Mouse (Mus musculus): Measurements from ENCODE around the gene Ttk. TPM values are rescaled to one million over a fixed set of nuclear protein-coding genes. Genes with fewer than 3 reads are reported as not detected.

Gene Ttk
- total and polyA plus RNA-seq, 2 experiments from 2014 or later: 1.5 to 2.1 TPM

- peak overlapping the region; percentile 66 for H3K4me2 ChIP-seq (ENCODE audit: low read depth, low read length, poor library complexity, severe bottlenecking)
- peaks cover 8% of the 10 kb centered on the region; the same call in 1 of the 2 replicates for H3K4me1 ChIP-seq (ENCODE audit: insufficient read depth, low read length)
- H3K9ac ChIP-seq (replicated peaks; ENCODE audit: low read length, poor library complexity, severe bottlenecking): peak overlapping the region; percentile 96
- H3K27me3 ChIP-seq (ENCODE audit: insufficient read depth, low read length): no peaks in the 10 kb centered on the region
- no peaks in the 10 kb centered on the region for H3K9me3 ChIP-seq (ENCODE audit: low read length)
- H3K36me3 ChIP-seq (ENCODE audit: insufficient read depth, low read length): no peaks in the 10 kb centered on the region
- DNase-seq (ENCODE audit: low spot score) (peak; percentile 86), ATAC-seq (ENCODE audit: low FRiP score) (peak; percentile 88)
- H3K4me3 ChIP-seq (ENCODE audit: low read depth, low read length): peak overlapping the region; percentile 85
- peak overlapping the region; percentile 92 for H3K27ac ChIP-seq (ENCODE audit: low read depth, low read length)
- peak; percentile 75 for TF ChIP-seq CTCF (IDR thresholded peaks at IDR 0.05)
- under 1% methylated on average over 37 of the region's 37 CpGs for WGBS
Measured at GRCm38 (mm10) chr9:83805164-83805976, 29.1 kb upstream of the Ttk start.

- peak; percentile 93 for ATAC-seq (ENCODE audit: low FRiP score)
- H3K27ac ChIP-seq (ENCODE audit: low read depth, low read length): peak within 1 kb of the TSS; percentile 92
- peak within 1 kb of the TSS; percentile 96 for H3K9ac ChIP-seq (replicated peaks; ENCODE audit: low read length, poor library complexity, severe bottlenecking)
- no peak; the same call in 1 of the 2 replicates for TF ChIP-seq CTCF (IDR thresholded peaks at IDR 0.05)
- peak within 1 kb of the TSS; percentile 66 for H3K4me2 ChIP-seq (ENCODE audit: low read depth, low read length, poor library complexity, severe bottlenecking)
- no peaks in the 10 kb centered on the region for H3K9me3 ChIP-seq (ENCODE audit: low read length)
- WGBS: 2% methylated on average over 58 of the region's 71 CpGs
- H3K4me3 ChIP-seq (ENCODE audit: low read depth, low read length): peak within 1 kb of the TSS; percentile 85
- no peaks in the 10 kb centered on the region for H3K36me3 ChIP-seq (ENCODE audit: insufficient read depth, low read length)
- peaks cover 8% of the 10 kb centered on the region; the same call in 1 of the 2 replicates for H3K4me1 ChIP-seq (ENCODE audit: insufficient read depth, low read length)
- DNase-seq (ENCODE audit: low spot score): peak; percentile 93
- H3K27me3 ChIP-seq (ENCODE audit: insufficient read depth, low read length): no peaks in the 10 kb centered on the region
Measured at GRCm38 (mm10) chr9:83805977-83806815, 28.3 kb upstream of the Ttk start, which contains the start of gene Elovl4. Gene Elovl4, minus strand, starts transcription at chr9:83806277.

GRCm38 (mm10) chr9:83807562-83807961 lies 26.9 kb upstream of the Ttk start:
- no peaks in the 10 kb centered on the region for H3K9me3 ChIP-seq (ENCODE audit: low read length)
- peaks cover 8% of the 10 kb centered on the region; the same call in 1 of the 2 replicates for H3K4me1 ChIP-seq (ENCODE audit: insufficient read depth, low read length)
- 4% methylated on average over 2 of the region's 2 CpGs for WGBS
- H3K27ac ChIP-seq (ENCODE audit: low read depth, low read length): no peak overlapping the region
- DNase-seq (ENCODE audit: low spot score) (peak; percentile 77), ATAC-seq (ENCODE audit: low FRiP score) (no peak)
- no peak overlapping the region for H3K9ac ChIP-seq (replicated peaks; ENCODE audit: low read length, poor library complexity, severe bottlenecking)
- TF ChIP-seq CTCF (IDR thresholded peaks at IDR 0.05): peak; percentile 75
- H3K27me3 ChIP-seq (ENCODE audit: insufficient read depth, low read length): no peaks in the 10 kb centered on the region
- no peak overlapping the region for H3K4me2 ChIP-seq (ENCODE audit: low read depth, low read length, poor library complexity, severe bottlenecking)
- H3K4me3 ChIP-seq (ENCODE audit: low read depth, low read length): no peak overlapping the region
- H3K36me3 ChIP-seq (ENCODE audit: insufficient read depth, low read length): no peaks in the 10 kb centered on the region

GRCm38 (mm10) chr9:83819188-83819587 lies 15.3 kb upstream of the Ttk start:
- ATAC-seq (ENCODE audit: low FRiP score) (no peak), DNase-seq (ENCODE audit: low spot score) (no peak)
- no peaks in the 10 kb centered on the region for H3K4me1 ChIP-seq (ENCODE audit: insufficient read depth, low read length)
- H3K27ac ChIP-seq (ENCODE audit: low read depth, low read length): no peak overlapping the region
- WGBS: 61% methylated on average over 7 of the region's 7 CpGs
- no peak overlapping the region for H3K4me2 ChIP-seq (ENCODE audit: low read depth, low read length, poor library complexity, severe bottlenecking)
- H3K27me3 ChIP-seq (ENCODE audit: insufficient read depth, low read length): no peaks in the 10 kb centered on the region
- H3K9ac ChIP-seq (replicated peaks; ENCODE audit: low read length, poor library complexity, severe bottlenecking): no peak overlapping the region
- TF ChIP-seq CTCF (IDR thresholded peaks at IDR 0.05): no peak
- no peaks in the 10 kb centered on the region for H3K9me3 ChIP-seq (ENCODE audit: low read length)
- H3K36me3 ChIP-seq (ENCODE audit: insufficient read depth, low read length): no peaks in the 10 kb centered on the region
- H3K4me3 ChIP-seq (ENCODE audit: low read depth, low read length): no peak overlapping the region

- ATAC-seq (ENCODE audit: low FRiP score): no peak
- Histone ChIP-seq H3K27ac (ENCODE audit: low read depth, low read length) (no peak overlapping the region), H3K4me2 (ENCODE audit: low read depth, low read length, poor library complexity, severe bottlenecking) (no peak overlapping the region), H3K4me1 (ENCODE audit: insufficient read depth, low read length) (no peaks in the 10 kb centered on the region), H3K36me3 (ENCODE audit: insufficient read depth, low read length) (no peaks in the 10 kb centered on the region), H3K27me3 (ENCODE audit: insufficient read depth, low read length) (no peaks in the 10 kb centered on the region), H3K4me3 (ENCODE audit: low read depth, low read length) (no peak overlapping the region), H3K9me3 (ENCODE audit: low read length) (no peaks in the 10 kb centered on the region), H3K9ac (replicated peaks; ENCODE audit: low read length, poor library complexity, severe bottlenecking) (no peak overlapping the region)
- WGBS: 87% methylated on average over 2 of the region's 2 CpGs
- no peak for DNase-seq (ENCODE audit: low spot score)
- no peak for TF ChIP-seq CTCF (IDR thresholded peaks at IDR 0.05)
Measured at GRCm38 (mm10) chr9:83820976-83821375, 13.5 kb upstream of the Ttk start.
